Mouse (Mus musculus) mouse embryonic stem cell (cell line): ENCODE data around the gene Pglyrp4.
"Not testable (repeated sequence)": the region's sequence is repeated elsewhere in the genome, so short reads cannot be mapped to it uniquely, and the experiment has no call there.

ENCODE experiments used
- in situ Hi-C, 2 experiments: fragments of 300-500 bp; cut with MboI; formaldehyde crosslinking; loops; 1 replicate in 1 of 2; 3 replicates in 1 of 2; pipeline ENCODE4 v1.14.3; 2019 to 2020; ENCODE audit warnings: low sequenced_read_pairs in 2 of 2, low pct_unique_long_range_greater_than_20kb in 1 of 2, mixed read lengths in 1 of 2; ENCODE audit not compliant: unreplicated experiment in 1 of 2

Gene Pglyrp4

DNA sequence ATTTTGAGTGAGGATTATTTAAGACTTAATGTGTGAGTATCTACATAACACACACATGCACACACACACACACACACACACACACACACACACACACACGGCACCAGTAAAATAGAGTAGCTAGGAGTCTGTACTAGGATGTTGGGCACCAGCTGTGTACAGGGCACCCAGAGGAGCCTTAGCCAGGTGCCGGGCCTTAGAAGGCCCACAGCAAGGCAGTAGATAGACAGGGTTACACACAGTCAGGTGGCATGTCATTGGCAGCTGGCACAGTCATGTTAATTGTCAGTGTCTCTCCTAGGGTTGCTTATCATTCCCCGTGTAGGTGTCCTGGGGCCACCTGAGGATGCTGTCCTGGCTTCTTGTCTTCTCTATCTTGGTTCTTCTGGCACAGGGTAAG is at the start of gene Pglyrp4:
Pglyrp4 (plus strand) TSS at position 301 of the 400 bp plus-strand sequence.
- in situ Hi-C loops, result no loop called here

DNA sequence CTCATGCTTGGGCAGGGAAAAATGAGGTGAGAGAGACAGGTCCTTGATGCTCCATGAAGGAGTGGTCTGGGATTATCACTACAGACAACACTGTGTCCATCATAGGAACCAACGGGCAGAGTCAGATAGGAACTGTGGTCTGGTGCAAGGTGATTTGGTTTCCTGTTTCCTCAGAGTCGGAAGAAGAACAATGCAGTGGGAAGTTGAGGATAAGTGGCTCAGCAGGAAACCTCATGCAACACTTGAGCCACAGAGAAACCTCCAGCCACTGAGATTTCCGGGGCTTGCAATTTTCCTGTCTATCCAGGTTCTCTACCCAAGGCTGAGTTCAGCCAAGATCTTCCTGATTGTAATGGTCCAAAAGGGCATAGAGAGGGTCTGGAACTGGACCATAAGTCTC is 48.0 kb upstream of the Pglyrp4 start:
- in situ Hi-C loops, result no loop called here

DNA sequence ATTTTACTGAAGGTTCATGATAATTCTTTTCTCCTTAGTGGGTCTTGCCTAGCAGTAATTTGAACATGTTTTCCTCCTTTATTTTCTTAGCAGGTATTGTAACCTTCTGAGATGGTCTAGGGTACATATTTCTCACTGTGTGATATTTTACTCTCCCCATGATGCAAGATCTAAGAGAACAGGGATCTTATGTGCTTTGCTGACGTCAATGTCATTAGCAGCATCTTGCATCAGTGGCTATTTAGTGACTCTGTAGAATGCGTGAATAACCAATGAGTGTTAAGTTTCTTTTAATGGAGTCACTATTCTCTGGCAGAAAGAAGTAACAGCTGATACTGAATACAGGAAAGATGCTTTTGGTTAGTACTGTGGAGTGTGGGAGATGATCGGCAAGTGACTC is 42.8 kb upstream of the Pglyrp4 start:
- in situ Hi-C loops, result no loop called here

DNA sequence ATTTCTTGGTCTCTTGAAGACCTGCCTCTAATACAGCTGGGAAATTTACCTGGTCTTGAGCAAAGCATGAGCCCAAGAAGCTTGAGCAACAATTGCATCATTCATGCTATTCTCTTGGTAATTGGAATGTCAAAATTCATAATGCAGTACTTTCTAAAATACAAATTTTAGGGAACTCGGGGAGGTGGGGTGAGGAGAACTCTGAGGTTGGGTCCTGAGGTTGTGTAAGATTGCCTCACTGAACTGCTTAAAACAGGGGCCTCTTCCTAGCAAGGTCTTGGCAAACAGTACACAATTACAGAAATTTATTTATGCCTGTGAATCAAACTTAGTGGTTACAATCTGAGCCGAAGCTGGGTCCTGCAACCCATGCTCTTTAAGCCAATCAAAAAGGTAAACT is 39.9 kb upstream of the Pglyrp4 start:
- in situ Hi-C loops, result no loop called here

DNA sequence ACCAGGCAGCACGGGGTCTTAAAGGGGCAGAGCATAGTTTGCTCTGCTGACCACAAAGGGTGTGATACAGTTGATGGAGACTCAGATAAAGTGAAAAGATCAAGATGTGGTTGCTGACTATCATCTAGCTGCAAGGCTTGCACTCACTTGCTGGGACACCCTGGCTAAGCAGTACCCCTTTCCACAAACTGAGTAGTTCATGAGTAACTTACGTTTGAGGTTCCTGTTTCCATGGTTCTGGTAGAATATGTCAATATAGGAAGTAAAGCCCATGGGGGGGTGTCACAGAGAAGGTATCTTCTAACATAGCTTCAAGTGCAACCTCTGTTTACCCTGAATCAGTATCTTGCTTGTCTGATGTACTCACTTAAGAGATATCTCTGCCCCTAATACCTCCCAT is 33.2 kb upstream of the Pglyrp4 start:
- in situ Hi-C loops, result no loop called here

DNA sequence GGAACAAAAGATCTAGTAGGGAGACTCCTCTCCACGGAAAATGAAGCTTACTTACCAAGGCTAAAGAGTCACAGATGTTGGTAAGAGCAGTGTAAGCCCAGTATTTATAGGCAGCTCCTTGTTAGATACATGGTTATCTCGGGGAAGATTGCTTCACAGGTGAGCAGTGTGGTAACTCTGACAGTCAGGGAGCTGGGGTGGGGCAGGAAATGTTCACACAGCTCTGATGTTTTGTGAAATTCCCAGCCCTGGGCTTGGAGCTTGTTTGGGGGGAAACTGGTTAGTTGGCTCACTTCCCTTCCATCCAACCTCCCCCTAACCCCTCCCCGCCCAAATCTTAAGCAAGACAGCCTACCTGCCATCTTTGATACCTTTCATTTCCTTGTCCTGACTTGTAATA is 31.1 kb upstream of the Pglyrp4 start, which contains the start of gene S100a9:
S100a9 (minus strand) TSS at position 109 of the 400 bp plus-strand sequence.
- in situ Hi-C loops, result no loop called here

DNA sequence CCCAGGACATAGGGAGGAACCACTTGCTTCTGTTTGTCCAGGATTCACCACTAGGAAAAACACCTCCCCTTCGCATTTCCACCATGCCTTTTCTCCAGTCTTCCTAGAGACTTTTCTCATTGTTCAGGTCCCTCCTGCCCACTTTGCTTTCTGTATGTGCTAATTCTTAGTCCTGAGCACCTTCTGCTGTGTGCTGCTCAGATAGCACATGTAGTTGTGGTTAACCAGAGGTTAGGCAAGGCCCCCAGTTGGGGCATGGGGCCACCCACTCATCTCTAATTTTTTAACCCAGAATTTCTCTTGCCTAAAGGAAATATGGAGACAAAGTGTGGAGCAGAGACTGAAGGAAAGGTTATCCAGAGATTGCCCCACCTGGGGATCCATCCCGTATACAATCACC is 24.5 kb upstream of the Pglyrp4 start:
- in situ Hi-C loops, result loop anchor here in 1 of 2 experiments (10.0 kb wide), 1 partner anchor 47 kb away; the partner anchor contains the start of gene S100a7a

DNA sequence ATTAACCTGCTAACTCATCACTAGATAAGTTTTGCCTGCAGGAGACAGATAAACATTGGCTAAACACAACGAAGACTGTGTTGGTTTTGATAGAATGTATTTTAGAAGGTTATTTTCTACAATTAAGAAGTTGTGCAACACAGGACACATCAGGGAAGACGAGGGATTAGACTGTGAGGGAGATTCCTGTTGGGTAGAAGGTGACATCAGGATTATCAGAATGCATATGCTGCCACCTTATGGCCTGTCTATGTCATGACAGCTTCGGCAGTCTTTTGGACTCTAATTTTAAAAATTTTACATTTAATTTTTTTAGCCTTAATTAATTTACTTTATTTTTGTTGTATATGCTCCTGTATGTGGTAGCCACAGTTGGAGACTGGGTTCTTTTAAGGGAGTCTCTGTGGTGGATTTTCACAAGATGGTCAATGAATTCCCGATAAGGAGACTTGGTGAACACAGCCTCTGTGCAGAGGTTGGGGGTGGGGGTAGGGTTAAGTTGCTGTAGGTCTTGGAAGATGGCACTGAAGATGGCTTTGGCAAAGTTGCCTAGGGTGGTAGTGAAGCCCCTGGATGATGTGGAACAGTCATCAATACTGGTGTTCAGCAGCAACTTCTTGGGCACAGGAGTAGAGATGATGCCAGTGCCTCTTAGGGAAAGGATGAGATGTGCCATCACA is 18.0 kb upstream of the Pglyrp4 start:
- in situ Hi-C loops, result loop anchor here in 1 of 2 experiments (10.0 kb wide), 1 partner anchor 54 kb away; the partner anchor contains the start of gene S100a7a

DNA sequence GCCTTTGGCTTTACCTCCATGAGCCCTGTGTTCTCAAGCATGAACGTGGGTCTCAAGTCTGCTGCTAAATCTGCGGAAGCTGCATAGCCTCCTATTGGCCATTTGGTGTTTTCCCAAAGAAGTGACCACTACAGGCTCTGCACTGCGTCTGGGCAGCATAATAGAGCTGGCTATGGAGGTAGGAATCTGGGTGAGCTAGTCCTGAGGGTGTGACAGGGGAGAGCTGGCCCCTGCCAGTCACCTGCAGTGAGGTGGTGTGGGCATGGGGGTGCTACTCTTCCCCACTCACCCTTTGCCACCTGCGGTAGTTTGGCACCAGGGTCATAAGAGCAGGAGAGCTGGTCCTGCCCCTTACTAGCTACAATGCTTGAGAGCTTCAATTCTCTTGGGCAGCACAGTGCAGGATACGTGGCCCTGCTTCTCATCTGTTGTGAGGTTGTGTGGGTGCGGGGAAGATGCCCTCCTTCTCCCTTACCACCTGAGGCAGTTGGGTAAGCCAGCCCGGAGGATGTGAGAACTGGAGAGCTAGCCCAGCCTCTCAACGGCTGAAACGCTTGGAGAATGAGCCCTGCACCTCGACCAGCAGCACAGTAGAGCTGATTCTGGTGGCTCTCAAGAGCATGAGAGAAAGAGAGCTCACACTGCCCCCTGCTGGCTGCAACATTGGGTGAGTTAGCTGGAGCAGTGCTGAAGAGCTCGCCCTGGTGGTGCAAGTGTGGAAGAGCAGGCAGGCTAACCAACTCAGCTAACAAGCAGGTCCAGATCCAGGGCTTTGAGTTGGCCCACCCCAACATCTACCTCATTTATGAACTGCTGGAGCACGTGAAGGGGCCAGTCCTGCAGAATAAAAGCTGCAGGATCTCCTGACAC is 16.9 kb upstream of the Pglyrp4 start:
- in situ Hi-C loops, result loop anchor here in 1 of 2 experiments (10.0 kb wide), 1 partner anchor 55 kb away; the partner anchor contains the start of gene S100a7a

DNA sequence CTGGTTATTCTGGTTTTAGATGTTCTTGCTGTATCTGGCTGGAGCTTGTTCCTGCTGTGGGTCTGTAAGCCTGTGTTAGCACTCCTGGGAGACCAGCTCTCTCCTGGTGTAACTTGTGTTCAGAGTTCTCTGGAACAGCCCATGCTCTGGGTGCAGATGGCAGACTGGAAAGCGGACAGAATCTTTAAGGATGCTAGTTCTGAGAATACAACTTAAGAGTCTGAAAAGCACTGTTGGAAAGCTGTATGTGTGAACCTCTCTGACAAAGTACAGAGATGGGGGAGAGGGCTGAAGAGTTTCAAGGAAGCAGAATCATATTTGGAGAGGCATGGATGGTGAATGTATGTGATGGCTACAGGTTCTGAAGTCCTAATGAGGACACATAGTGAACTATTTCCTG is 23.0 kb downstream of the Pglyrp4 start:
- in situ Hi-C loops, result no loop called here

DNA sequence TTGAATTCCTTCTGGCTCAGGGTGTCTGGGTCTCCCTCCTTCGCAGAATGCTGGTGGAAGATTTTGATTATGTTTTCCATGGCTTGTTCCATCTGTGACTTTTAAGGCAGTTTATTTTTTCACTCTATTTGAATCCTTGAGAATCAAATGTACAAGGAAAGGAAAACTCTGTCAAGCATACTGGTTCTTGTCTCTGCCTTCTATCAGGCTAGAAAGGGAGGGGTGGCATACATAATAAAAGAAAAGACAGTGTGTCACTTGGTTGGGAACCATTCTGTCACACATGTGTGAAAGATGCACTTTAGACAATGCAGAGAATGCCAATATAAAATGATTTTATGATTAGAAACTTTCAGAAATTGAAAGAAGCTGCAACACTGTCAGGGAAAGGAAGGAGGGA is 51.1 kb downstream of the Pglyrp4 start, which contains the start of gene Gm5849:
Gm5849 (minus strand) TSS at position 101 of the 400 bp plus-strand sequence.
- in situ Hi-C loops, result not testable (repeated sequence)
